Mouse (Mus musculus) heart, adult 18-20 months (tissue): Measurements from ENCODE around the gene Cwh43. TPM values are rescaled to one million over a fixed set of nuclear protein-coding genes. Genes with fewer than 3 reads are reported as not detected.
A peak's percentile ranks its signal among the peaks of the same experiment; 100 is the strongest.

Experiments used
- DNase-seq, 2 experiments: peaks; one replicate each; pipeline ENCODE4 v3.0.0; 2021 to 2022; ENCODE audit warnings: mixed read lengths in 1 of 2
- total RNA-seq, 2 experiments: library from RNA; stranded (reverse); gene quantifications; 2 replicates each; pipeline ENCODE4 v1.2.3; 2021

The Cwh43 gene
- total RNA-seq, 2 experiments from 2014 or later, result not detected

DNA sequence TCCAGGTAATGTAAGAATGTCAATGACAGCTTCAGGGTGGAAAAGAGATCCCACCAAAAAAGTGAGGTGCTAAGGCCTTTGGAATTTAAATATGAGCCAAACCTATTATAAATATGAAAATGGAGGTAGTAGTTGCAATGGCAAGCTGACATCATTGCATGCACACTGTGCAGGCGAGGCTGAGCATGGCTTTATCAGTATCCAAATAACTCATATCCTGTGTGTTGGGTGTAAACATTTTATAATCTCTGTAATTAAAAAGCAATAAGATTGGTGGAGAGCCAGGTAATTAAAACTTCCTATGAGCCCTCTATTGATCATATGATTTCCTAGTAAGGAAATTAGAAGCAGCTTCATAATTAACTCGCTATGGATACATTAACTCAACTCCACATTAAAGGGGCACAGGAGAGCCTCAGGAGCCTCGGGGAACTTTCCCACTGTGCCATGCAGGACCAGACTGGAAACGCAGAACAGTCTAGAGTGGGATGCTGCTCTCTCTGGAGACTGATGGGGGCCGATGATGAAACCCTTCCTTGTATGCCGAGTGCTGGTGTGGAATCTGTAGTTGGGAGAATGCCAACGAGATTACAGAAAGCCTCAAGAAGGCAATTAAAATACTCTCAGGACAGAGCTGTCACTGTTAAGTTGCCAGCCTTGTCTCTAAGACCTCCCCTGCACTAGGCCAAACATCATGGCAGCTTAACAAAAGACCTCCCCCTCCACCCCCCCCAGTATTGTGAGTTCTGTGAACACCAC, 5.9 kb upstream of the Cwh43 start:
- no peak for DNase-seq

DNA sequence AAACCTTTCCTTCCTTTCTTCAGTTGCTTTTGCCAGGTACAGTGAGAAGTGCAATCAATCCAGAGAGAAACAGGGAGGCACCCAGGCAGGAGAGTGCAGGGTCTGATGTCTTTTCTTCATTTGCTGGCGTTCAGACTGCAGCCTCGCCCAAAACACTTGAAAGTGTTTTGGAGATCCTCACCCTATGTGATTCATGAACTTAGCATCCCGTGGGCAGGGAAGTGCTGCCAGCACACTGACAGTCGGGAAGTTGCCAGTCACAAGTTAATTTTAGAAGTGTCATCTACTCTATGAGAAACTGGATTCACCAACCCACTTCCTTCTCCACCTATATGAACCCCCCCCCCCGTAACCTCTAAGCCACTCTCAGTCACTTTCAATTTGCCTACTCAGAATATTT, 4.5 kb upstream of the Cwh43 start:
- peak; percentile 34 to 49 for DNase-seq

DNA sequence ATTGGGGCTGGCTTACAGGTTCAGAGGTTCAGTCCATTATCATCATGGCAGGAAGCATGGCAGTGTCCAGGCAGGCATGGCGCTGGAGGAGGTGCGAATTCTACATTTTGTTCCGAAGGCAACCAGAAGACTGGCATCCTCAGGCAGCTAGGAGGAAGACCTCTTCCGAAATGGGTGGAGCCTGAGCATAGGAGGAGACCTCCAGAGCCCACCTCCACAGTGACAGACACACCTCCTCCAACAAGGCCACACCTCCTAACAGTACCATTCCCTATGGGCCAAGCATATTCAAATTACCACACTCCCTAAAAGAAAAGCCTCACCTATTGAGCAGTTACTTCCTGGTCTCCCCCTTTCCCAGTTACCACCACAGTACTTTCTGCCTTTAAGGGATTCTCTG, 3.0 kb upstream of the Cwh43 start:
- DNase-seq, result no peak

DNA sequence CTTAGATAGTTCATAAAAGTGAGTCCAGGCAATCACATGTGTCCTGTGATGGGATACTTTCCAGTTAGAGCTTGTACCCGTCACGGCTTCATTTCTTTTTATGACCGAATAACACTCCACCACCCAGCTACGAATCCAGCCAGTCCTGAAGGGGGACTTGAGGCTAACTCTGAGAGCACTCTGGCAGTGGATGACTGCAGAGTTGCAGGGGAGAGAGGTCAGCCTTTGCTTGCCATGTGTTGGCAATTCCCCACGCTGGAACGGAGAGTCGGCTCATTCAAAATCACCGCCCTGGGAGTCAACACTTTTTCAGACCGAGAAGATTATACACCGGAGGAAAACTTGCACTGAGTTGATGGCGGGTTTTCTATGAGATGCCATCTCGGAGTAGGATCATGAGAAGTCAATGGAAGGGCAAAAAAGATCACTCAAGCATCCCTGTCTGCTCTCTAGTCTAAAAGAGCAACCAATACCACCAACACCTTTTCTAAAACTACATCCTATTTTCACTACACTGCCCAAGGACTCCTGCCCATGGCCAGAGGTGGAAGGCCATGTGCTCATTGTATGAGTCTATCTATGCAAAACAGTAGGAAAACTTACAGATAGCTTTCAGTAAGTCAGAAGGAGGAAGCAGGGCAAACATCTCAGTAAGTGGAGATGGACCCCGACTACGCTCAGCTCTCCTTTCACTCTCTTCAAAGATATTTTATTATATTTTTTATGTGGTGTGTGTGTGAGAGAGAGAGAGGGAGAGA, 2.4 kb upstream of the Cwh43 start:
- DNase-seq, result no peak

DNA sequence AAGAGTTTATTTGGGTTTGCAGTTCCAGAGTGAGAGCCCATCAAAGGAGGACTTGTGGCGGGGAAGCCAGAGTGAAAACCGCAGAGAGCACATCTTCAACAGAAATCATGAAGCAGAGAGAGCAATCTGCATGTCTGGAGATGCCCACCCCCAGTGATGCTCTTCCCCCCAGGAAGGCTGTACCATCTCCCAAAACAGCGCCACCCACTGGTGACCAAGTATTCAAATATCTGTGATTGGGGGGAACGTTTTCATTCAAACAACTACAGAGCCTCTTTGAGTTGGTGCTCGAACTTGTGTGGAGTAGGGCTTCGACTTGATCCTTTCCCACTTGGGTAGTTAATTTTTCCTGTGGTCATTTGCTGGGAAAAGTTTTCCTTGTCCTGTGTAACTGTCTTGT, 1.1 kb upstream of the Cwh43 start:
- no peak for DNase-seq

DNA sequence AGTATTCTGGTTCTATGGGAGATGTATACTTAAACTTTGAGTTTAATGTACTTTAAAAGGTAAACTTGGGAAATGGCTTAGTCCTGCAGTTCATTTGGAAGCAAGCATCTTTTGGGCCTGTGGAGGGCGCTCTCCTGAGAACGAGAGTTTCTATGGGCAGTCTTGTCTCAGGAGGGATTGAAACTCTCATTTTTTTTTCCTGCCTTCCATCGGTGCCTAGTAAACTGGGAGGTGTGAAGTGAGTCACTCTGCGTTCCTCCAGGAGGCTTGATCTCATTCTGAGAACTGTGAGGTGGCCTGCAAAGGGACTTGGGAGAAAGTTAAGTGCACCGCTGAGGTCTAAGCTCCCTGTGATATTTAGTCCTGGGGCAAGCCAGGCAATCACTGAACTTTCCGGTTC, 986 bp downstream of the Cwh43 start:
- no peak for DNase-seq

DNA sequence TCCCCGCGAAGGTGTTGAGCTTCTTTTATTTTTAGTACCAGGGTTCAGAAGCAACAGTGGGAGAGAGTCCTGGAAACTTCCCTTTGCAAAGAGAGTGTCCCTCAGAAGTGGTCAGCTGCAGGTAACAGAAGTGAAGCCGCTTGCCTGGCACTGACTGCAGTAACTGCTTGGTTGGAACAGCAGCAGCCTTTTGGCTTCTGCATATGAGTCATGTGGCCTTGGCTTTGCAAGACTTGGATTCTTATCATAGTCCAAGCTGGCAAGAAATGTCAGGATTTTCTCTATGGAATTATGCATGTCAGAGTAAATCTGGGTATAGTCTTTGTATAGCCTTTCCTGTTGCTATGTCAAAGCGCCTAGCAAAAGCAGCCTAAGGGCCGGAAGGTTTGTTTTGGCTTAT, 4.1 kb downstream of the Cwh43 start:
- DNase-seq, result no peak

DNA sequence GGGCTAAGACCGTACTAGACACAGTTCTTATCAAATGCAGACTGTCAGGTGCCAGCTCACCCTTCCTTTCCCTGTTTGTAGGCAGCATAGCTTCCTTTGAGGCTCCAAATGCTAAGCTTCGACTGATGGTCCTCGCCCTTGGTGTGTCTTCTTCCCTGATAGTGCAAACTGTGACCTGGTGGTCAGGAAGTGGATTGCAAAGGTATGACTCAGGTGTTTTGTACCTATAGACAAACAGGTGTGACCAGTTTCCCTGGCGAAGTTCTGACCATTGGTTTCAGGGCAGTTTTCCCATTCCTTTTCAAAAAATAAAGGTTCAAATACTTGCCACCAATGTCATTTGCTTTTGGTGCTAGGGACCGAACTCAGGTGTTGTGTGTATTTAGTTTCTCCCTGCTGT, 5.9 kb downstream of the Cwh43 start:
- no peak for DNase-seq

DNA sequence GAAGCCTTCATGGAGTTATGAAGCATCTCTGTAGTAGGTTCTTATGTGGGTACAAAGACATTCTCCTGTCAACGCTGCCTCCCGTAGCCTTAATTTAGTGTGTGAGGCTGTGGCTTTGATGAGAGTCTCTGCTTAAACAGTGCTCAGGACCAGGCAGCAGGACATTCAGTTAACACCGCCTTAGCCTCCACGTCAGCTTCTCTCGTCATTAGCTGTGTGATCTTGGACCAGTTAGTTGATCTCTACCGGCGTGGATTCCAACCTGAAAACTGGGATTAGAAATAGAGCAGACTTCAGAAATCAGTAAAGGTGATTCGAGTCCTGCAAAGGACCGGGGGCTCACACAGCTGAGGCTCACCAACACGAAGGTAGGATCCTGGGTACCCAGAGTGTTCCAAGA, 8.3 kb downstream of the Cwh43 start:
- DNase-seq, result no peak

DNA sequence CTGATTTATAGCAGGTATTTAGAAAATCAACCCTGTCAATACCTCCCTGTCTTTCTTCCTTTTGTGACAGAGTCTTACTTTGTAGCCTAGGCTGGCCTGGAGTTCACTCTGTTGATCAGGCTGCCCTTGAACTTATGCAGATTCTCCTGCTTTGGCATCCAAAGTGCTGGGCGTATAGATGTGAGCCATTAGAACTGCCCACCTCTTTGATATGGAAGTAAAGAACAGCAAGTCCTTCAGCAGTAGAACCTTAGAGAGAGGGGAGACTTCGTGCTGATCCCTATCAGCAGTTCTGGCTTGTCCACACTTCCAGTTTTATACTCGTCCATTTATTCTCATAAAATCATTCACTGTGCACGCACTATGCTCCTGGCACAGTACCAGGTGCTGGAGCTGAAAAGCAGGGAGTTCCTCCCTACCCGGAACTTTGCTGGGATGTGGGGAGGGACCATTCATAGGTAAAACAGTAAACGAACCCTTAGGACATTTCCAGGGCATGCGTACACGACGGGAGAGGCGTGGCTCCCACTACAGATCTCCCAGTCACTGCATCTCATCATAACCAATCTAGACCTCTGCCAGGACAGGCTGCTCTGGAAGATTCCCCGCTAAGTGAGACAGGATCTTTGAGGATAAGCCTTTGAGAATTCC, 13.3 kb downstream of the Cwh43 start:
- DNase-seq, result no peak

DNA sequence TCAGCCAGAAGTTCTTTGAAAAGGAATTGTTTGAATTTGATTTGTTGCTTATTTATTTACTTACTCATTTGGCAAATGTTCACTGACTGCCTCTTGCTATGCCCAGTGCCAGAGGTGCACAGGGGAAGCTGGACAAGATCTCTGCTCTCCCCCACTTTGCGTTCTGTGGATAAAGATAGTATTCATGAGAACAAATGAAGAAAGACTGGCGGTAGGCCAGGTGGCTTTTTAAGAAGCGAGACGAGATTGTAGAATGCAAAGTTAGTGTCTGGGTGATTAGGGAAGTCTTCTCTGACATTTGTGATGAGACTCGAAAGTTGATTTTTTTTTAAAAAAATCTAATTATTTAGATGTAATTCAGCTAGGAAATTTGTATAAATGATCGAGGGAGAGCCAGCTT, 20.9 kb downstream of the Cwh43 start:
- DNase-seq, result no peak

DNA sequence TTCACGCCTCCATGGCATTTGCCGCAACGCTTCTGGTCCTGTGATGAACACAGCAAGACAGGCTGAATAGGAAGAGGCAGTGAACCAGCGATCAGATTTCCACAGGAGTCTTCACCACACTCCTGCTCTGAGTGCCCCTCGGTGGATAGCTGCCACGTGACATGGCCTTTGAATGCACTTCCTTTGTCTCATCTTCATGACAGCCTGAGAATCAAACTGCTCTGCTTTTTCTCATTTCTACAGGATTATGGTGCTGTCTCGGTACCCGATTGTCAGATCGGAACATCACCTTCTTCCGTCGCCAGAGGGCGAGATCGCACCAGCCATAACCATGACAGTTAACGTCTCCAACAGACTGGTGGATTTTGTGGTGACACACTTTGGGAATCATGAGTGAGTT, 25.7 kb downstream of the Cwh43 start:
- DNase-seq, result peak; percentile 62 to 88

DNA sequence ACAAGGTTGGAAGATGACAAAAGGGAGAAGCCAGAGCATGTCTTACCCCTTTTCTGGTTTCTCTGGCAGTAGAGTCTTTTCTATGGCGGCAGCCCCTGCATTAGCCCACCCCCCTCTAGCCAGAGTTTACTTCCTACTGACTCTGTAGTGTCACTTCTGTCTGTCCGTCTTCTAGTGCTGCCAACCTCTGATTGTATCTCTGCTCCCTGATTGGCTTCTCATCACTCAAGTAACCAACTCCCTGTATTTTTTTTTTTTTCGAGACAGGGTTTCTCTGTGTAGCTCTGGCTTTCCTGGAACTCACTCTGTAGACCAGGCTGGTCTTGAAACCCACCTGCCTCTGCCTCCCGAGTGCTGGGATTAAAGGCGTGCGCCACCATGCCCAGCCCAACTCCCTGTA, 26.9 kb downstream of the Cwh43 start:
- DNase-seq, result no peak

DNA sequence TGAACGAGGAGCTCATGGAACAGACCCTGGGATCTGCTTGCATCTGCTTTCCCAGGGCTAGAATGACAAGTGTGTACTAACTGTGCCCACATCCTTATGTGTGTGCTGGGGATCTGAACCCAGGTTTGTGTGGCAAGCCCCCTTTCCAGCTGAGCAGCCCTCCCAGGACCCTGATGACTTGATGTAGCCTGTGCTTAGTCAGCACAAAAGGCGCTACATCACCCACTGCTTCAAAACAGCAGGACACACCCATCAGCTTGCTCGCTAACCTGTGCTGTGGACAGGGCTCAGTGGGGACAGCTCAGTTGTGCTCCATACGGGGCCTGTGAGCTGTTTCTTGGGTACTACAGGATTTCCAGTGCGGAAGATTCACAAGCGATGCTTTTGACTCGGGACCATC, 28.9 kb downstream of the Cwh43 start:
- DNase-seq, result no peak

DNA sequence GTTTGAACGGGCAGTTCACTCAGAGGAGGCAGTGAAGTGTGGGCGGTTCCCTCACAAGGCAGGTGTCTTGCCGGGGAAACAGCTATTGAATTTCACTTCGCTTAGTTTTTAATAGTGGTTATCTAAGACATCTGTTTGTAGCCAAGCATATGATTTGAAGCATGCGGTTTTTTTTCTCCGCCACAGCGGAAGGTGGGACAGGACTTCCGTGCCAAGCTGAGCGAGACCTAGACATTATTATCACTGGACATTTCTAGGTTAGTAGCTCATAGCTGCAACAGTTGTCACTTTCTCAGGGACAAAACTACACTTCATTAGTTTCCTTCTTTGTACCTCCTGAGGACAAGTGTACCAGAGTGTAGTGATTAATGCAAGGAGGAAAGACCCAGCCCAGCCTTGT, 36.3 kb downstream of the Cwh43 start:
- no peak for DNase-seq

DNA sequence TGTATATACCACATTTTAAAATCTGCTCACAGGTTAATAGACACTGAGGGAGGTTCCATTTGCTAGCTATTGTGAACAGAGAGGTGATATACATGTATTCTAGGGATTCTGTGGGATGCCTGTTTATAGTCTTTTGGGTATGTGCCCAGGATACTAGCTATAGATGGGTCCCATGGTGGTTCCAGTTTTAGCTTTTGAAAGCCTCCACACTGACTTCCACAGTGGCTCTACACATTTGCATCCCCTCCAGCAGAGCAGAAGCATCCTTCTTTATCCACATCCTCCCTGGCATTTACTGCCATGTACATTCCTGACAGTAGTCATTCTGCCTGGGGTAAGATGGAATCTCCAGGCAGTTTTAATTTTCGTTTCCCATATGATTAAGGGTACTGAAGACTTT, 44.4 kb downstream of the Cwh43 start:
- DNase-seq, result no peak

DNA sequence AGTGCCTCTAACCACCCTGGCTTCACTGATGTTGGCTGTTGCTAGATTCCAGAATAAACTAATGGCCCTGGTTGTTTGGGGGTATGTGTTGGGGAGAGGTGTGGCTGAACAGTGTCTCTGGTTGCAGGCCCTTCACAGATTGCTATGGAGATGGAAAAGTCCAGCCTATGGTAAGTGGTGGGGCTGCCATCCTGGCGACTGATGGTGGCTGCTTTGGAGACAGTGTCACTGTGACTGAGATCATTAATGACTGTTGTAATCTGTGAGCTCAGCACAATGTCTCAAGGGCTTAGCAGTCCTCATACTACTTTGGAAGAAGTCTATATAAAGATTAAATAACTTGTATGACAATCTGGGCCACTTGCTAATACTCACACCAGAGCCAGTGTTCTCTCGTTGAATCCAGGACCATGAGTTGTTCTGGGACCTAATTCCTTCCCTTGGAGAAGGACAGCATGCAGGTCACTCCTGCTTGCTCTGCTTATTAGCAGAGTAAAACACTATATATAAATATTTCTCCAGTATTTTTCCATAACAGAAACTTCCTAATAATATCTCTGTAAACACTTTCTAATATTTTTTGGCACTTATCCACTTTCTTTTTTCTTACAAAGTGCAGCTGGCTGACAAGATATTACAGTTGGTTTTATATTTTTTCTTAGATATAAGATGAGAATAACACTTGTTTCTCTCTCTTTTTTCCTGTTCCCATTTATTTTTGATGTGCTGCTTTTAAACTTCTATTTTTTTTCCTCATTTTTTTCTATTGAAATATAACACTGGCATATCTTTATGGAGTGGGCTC, 48.8 kb downstream of the Cwh43 start:
- DNase-seq, result no peak

DNA sequence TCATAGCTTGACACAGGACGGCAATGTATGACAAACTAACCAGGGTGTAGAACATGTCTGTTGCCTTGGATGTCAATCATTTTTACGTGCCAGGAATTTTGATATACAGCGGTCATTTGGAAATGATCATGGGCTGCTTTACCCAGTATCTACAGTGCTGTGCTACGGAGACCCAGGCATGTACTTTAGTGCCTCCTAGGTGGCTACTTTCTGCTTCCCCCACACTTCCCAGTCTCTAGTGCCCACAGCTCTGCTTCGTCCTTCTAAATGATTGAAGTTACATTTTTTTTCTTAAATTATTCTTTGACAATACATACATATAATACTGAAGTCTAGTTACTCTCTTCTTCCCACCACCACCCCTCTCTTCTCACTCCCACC, 49.4 kb downstream of the Cwh43 start:
- no peak for DNase-seq

DNA sequence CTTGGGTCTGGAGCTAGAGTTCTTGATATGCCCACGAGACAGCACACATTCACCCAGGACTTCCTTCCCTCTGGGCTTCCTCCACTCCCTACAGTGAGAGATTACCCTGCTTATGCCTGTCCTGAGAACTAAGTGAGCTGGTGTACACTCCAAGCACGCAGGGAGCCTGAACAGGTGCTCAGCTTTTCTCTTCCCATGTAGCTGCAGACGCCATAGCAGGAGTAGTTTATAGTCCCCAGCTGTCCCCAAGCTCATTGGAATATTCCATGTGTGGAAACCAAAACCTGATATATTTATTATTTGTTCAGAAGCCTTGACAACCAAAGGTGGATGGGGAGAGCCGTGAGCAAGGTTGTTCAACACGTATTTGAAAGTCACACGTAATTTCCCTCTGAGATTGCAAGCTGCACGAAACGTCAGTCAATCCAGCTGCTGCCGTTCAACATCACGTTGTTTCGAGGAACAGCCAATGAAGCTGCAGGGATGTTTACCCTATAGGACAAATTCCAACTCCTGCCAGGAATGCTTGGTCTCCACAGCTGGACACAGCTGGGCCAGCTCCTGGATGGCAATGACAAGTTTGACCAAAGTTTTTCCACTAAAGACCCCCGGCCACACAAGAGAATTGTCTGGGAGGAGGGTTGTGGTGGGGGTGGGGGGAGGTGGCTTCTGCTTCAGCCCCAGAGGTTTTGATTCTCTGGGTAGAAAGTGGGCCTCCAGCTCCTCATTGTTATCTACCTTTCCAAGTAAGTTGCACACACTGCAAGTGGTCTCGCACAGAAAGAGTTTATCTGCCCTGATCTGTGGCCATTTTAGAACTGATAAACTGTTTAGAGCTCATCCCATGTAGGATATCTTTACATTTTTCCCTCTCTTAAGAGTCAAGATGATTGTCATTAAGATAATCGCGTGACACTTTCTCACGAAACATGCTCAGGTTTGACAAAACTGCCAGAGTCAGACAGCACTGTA, 62.9 kb downstream of the Cwh43 start:
- DNase-seq, result no peak

DNA sequence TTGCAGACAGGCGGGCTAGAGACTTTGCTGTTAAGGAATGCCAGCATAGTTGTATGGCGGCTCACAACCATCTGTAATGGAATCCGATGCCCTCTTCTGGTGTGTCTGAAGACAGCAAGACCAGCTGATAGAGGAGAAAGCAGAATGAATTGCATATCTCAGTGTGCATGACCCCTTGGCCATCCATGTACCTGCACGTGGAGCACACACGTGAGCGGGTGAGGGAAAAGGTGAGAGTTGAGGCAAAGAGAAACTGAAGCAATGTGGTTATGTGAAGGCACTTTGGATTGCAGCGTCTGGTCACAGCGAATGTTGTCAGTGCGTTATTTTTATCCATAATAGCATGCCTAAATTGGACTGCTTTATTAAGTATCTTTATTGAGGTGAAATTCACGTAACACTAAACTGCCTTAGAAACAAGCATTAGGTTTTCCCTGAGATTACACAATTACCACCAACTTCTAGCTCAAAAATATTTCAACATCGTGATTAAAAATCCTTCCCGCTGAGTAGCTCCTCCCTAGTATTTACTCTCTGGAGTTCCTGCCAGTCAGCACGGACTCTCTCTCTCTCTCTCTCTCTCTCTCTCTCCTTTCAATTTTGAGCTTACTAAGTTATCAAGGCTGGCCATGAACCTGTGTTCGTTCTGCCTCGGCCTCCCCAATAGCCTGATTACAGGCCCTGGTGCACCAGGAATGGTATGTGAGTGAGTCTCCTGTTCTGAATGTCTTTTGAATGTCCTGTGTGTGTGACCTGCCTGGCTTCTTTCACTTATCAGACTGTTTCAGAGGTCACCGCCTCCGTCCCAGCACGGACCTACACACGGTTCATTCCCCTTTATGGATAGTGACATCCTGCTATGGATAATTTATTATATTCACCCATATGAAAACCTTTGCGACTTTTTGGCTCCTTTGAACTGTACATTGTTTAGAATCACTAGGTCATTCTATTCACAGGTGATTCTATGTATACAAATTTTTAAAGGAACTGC, 68.8 kb downstream of the Cwh43 start:
- DNase-seq, result peak in 1 of 2 experiments; percentile 2
